Mouse (Mus musculus) megakaryocyte progenitor cell, adult 5-6 weeks (primary cell): Measurements from ENCODE around the gene St3gal5. TPM values are rescaled to one million over a fixed set of nuclear protein-coding genes. Genes with fewer than 3 reads are reported as not detected.

ENCODE experiments used
- ATAC-seq: replicated peaks from 2 replicates; pipeline ENCODE4 v1.8.0; 2016; ENCODE audit warnings: mild to moderate bottlenecking, moderate TSS enrichment, inconsistent platforms; ENCODE audit not compliant: poor library complexity
- total RNA-seq, 2 experiments: library from RNA; stranded (forward) in 1 of 2; stranded (reverse) in 1 of 2; fragments of 157-497, 149-512 nt in 1 of 2; fragments of 200-1000 nt in 1 of 2; gene quantifications; 2 replicates each; pipeline versions ENCODE4 v1.2.3 to v1.2.4; 2015 to 2017

The St3gal5 gene
- total RNA-seq, 2 experiments from 2014 or later: 10.1 to 14.6 TPM

GRCm38 (mm10) chr6:72130056-72130455, 32.7 kb downstream of the St3gal5 start:
- ATAC-seq: no peak

DNA sequence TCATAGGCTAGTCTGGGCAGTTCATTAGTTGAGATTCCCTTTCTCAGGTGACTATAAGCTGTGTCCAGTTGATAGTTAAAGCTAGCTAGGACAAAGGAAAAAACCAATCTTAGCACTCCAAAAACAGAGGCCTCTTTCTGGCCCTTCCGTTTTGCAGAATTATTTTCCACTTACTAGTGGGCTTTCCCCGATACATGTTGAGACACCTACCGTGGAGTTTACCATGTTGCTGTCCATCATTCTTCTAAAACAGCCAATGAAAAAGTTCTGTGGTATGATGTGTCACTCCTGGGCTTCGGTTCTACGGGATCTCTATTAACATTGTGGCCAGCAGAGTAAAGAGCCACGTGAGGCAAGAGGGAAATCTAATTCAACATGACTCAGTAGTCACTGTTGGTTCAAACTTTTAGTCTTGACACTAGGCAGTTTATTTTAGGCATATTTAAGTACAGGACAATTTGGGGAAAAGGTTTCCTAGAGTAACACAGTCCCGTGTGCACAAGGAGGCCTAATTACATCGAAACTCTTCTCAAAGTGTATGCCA, 35.4 kb downstream of the St3gal5 start:
- ATAC-seq: no peak

- peak; percentile 63 for ATAC-seq
These were observed 37.6 kb downstream of the St3gal5 start for GRCm38 (mm10) chr6:72134850-72135515.

GRCm38 (mm10) chr6:72136016-72136415, 38.6 kb downstream of the St3gal5 start:
- 0 out of 2 replicates have a peak, but pooled peaks have one; percentile 5 for ATAC-seq

- no peak for ATAC-seq
These were observed 39.2 kb downstream of the St3gal5 start for GRCm38 (mm10) chr6:72136543-72136942.

GRCm38 (mm10) chr6:72139508-72140193, 42.3 kb downstream of the St3gal5 start:
- ATAC-seq: peak; percentile 49

GRCm38 (mm10) chr6:72140371-72140770, 43.0 kb downstream of the St3gal5 start:
- peak; percentile 90 for ATAC-seq

GRCm38 (mm10) chr6:72141191-72141590, 43.8 kb downstream of the St3gal5 start:
- ATAC-seq: no peak

- ATAC-seq: no peak
These were observed 45.2 kb downstream of the St3gal5 start for GRCm38 (mm10) chr6:72142561-72142960.

DNA sequence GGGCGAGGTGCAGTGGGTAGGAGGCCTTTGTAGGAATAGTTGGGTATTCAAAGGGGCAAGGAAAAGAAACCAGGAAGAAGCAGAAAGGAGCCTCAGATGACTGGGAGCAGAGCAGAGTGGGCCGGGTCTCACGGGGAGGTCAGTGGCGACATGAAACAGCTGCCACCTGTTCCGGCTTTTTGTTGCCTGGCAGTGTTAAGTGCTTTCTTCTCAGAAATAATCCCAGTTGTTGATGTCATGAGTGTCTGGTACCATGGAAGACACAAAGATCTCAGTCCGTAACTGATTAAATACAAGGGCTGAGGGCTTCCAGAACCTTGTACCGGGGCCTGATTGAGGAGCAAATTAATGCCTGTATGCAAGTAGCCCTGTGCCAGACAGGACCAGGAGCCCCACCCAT, 47.0 kb downstream of the St3gal5 start:
- ATAC-seq: no peak

DNA sequence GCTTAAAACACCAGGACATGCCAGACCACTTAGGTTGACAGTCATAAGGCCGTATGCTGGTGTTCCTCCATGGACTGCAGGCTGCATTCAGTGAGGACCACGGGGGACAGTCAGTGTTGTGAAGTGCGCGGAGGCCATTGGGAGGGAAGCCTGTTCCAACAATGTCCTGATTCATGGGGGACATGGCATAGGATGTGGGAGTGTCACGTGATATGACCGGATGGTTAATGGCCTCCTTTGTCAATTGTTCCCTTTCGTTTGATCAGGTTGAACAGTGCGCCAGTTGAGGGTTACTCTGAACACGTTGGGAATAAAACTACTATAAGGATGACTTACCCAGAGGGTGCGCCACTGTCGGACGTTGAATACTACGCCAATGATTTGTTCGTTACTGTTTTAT, 49.4 kb downstream of the St3gal5 start:
- no peak for ATAC-seq

DNA sequence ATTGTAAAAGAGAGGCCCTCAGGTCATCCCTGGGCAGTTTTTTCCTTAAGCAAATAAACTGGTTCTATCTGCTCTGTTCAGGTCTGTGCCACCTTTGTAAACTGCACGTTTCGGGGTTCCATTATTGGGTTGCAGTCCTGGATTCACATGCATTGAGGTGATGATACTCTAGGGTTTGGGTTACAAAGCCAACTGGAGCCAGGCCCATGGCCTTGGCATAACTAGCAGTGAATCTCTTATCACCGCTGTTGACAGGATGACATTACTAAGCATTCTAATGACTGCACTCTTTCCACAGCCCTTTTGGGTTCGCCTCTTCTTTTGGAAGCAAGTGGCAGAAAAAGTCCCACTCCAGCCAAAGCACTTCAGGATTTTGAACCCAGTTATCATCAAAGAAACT, 51.3 kb downstream of the St3gal5 start:
- no peak for ATAC-seq

DNA sequence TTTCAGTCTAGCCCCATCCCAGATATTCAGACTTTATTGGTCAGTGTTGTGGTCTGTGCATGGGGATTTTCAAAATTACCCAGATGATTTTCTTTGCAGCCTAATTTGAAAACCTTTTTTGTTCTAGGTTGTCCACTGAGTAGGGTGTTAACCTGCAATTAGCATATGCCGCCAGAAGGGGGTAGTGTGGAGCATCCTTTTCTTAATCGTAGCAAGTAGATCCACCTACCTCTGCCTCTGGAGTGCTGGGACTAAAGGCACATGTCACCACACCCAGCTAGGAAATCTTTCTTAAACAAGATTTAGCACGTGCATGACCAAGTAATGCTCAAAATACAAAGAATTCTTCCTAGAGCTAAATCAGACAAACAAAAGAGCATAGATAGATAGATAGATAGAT, 52.4 kb downstream of the St3gal5 start:
- no peak for ATAC-seq

DNA sequence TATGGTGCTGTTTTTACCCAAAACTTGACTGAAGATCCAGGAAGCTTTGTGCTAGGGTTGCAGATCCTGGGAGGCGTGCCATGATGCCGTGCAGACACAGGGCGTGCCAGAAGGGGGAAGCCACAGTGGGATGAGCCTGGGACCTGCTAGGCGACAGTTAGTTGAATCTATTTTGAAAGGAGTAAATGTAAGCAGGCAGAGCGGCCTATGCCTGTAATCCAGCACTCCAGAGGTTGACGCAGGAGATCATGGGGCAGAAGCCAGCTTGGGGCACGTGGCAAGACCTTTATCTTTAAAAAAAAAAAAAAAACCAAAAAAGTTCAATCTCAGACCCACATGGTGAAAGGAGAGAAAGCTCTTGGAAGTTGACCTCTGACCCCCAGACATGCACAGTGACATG, 55.3 kb downstream of the St3gal5 start:
- no peak for ATAC-seq

DNA sequence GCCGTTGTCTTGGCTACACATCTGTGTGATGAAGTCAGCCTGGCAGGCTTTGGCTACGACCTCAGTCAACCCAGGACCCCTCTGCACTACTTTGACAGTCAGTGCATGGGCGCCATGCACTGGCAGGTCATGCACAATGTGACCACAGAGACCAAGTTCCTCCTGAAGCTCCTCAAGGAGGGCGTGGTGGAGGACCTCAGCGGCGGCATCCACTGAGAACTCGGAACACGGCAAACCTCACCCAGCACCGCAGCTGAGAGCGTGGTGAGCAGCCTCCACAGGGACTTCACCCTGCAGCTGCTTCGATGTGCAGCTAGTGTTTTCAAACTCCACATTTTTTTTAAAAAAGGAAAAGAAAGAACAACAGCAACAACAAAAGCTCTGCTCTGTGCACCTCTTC, 56.1 kb downstream of the St3gal5 start:
- ATAC-seq: peak; percentile 82

GRCm38 (mm10) chr6:72154008-72154407, 56.6 kb downstream of the St3gal5 start:
- ATAC-seq: peak; percentile 27; the same call in 1 of the 2 replicates

- no peak for ATAC-seq
These were observed 57.6 kb downstream of the St3gal5 start for GRCm38 (mm10) chr6:72154938-72155531.

DNA sequence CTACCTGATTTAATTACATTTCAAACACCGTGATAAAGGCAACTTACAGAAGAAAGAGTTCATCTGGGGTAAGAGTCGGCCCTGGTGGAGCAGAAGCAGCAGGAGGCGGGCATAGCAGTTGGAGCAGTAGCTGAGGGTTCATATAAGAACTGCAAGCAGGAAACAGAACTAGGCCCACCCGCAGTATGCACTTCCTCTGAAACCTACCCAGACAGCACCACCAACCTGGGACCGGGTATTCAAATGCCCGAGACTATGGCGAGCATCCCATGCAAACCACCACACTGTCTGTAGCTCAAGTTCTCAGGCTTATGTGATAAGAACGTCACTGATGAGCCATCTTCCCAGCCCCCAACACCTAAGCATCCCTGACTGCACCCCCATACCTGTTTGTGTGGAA, 58.3 kb downstream of the St3gal5 start:
- no peak for ATAC-seq

- ATAC-seq: 0 out of 2 replicates have a peak, but pooled peaks have one; percentile 29
These were observed 61.8 kb downstream of the St3gal5 start for GRCm38 (mm10) chr6:72158966-72159764.

GRCm38 (mm10) chr6:72159861-72160395, 62.5 kb downstream of the St3gal5 start:
- no peak for ATAC-seq

DNA sequence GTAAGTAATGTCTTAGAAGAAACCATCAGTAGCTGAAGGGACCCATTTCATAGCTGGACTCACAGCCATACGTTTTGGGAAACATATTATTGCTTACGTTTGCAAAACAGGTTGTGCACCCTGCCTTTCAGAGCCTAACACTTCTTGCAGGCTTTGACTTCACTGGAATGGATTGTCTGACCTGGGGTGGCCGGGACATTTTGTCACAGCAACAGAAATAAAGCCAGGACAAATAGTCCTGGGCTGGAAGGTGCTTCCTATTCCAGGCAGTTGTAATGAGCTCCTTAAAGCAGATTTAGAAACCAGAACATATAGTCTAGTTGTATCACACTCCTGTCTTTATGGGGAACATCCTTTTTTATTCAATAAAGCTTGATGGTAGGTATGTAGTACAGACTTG, 63.6 kb downstream of the St3gal5 start:
- no peak for ATAC-seq
